In genomic region chr11:69005193-69005592, GRCm38 (mm10) we compare ENCODE assay signal across 1 mouse cellular context.
TF ChIP-seq lines count a peak whose summit lies in the region.

No protein-coding gene starts in this region.

TF ChIP-seq in MEL, 35 proteins besides CTCF, POLR2A, EP300 and RAD21:
- TF ChIP-seq MYB (IDR thresholded peaks at IDR 0.05; ENCODE audit: low read depth, low read length) (no peak), UBTF (IDR thresholded peaks at IDR 0.05; ENCODE audit: borderline replicate concordance, insufficient read depth, low read depth, low read length) (no peak), USF1 (IDR thresholded peaks at IDR 0.05; ENCODE audit: low read depth, low read length) (no peak), SIN3A (IDR thresholded peaks at IDR 0.05; ENCODE audit: low read length) (no peak), MAFK (IDR thresholded peaks at IDR 0.05; ENCODE audit: borderline replicate concordance, low read depth, low read length) (no peak), GATA1 (IDR thresholded peaks at IDR 0.05; ENCODE audit: low read depth, low read length) (no peak), ZNF384 (IDR thresholded peaks at IDR 0.05; ENCODE audit: low read depth, low read length) (no peak), ZMIZ1 (IDR thresholded peaks at IDR 0.05; ENCODE audit: low read depth, low read length) (no peak)
